Mouse (Mus musculus) gastrocnemius, postnatal 14 days (tissue): ENCODE data around the gene Pacsin1. TPM values are rescaled to one million over a fixed set of nuclear protein-coding genes. Genes with fewer than 3 reads are reported as not detected.

Experiments
- total RNA-seq, 2 experiments: library from RNA; stranded (reverse); gene quantifications; 2 replicates each; pipeline ENCODE4 v1.2.3; 2021

Pacsin1 gene
- total RNA-seq, 2 experiments from 2014 or later = 0.13 to 0.23 TPM

Other genes starting within 250 kb of the Pacsin1 start
- gene Grm4, start 134.1 kb upstream of the Pacsin1 start, total RNA-seq = not detected
- 10 to 100 TPM; 17.2 to 18.7 TPM for gene Hmga1, start 99.0 kb upstream of the Pacsin1 start, total RNA-seq
- 1 to 10 TPM; 2.6 to 4.4 TPM for gene AI413582, start 89.8 kb upstream of the Pacsin1 start, total RNA-seq
- 100 to 1,000 TPM; 218 to 230 TPM for gene Nudt3, start 32.0 kb upstream of the Pacsin1 start, total RNA-seq
- gene RPS10-NUDT3, start 20.3 kb upstream of the Pacsin1 start, total RNA-seq = not detected
- gene Rps10, start 18.8 kb upstream of the Pacsin1 start, total RNA-seq = 100 to 1,000 TPM; 514 to 595 TPM
- gene Spdef, start 73.4 kb downstream of the Pacsin1 start, total RNA-seq = under 1 TPM; 0.33 to 0.47 TPM
- 10 to 100 TPM; 79.7 to 85.1 TPM for gene D17Wsu92e, start 165.1 kb downstream of the Pacsin1 start, total RNA-seq
- gene Snrpc, start 182.6 kb downstream of the Pacsin1 start, total RNA-seq = 10 to 100 TPM; 79.1 to 81.2 TPM
- 10 to 100 TPM; 15.8 to 16.6 TPM for gene Uhrf1bp1, start 200.9 kb downstream of the Pacsin1 start, total RNA-seq